Mouse (Mus musculus): Measurements from ENCODE around the gene Tubgcp6. TPM values are rescaled to one million over a fixed set of nuclear protein-coding genes. Genes with fewer than 3 reads are reported as not detected.
A peak's percentile ranks its signal among the peaks of the same experiment; 100 is the strongest.

Tubgcp6 gene
- polyA plus RNA-seq, 1 experiment from 2014 or later = 15.4 TPM

- Histone ChIP-seq H3K36me3 (no peaks in the 10 kb centered on the region), H3K4me3 (peak within 1 kb of the TSS; percentile 55), H3K9me3 (no peaks in the 10 kb centered on the region), H3K4me1 (peaks cover 21% of the 10 kb centered on the region), H3K27me3 (peaks cover 53% of the 10 kb centered on the region), H3K27ac (0 out of 2 replicates have a peak within 1 kb of the TSS, but pooled peaks have one; percentile 13), H3K4me2 (peak within 1 kb of the TSS; percentile 89), H3K9ac (peak within 1 kb of the TSS; percentile 43)
- ATAC-seq (ENCODE audit: borderline replicate concordance, extremely low read depth, low FRiP score, low TSS enrichment) = peak; percentile 61; the same call in 1 of the 2 replicates
- WGBS = under 1% methylated on average over 21 of the region's 21 CpGs
Observed at GRCm38 (mm10) chr15:89140659-89141252, 17.8 kb upstream of the Tubgcp6 start, which contains the start of gene Mapk12. Gene Mapk12, minus strand, starts transcription at chr15:89140703.

GRCm38 (mm10) chr15:89140048-89140658 is 17.2 kb upstream of the Tubgcp6 start:
- peaks cover 46% of the 10 kb centered on the region for H3K27me3 ChIP-seq
- peaks cover 21% of the 10 kb centered on the region for H3K4me1 ChIP-seq
- peak overlapping the region; percentile 55 for H3K4me3 ChIP-seq
- ATAC-seq (ENCODE audit: borderline replicate concordance, extremely low read depth, low FRiP score, low TSS enrichment) = peak; percentile 35; the same call in 1 of the 2 replicates
- under 1% methylated on average over 53 of the region's 53 CpGs for WGBS
- peak overlapping the region; percentile 89 for H3K4me2 ChIP-seq
- H3K36me3 ChIP-seq = no peaks in the 10 kb centered on the region
- H3K27ac ChIP-seq = 0 out of 2 replicates have a peak overlapping the region, but pooled peaks have one; percentile 13
- peak overlapping the region; percentile 43 for H3K9ac ChIP-seq
- H3K9me3 ChIP-seq = no peaks in the 10 kb centered on the region

DNA sequence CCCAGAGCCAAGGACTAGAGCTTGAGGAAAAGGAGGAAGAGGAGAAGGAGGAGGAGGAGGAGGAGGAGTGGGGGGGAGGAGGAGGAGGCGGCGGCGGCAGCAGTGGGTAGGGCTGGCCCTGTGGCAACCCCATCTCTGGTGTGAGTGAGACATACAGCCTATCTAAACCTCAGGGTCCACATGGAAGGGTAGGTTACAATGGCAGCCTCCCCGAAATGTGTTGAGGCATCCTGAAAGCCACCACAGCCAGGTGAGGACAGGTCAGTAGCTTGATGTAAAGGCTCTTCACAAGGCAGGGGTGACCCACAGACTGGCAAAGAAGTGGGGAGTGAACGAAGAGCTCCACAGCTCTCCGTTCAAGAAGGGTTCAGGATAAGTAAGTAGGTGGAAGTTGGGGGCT is 15.6 kb upstream of the Tubgcp6 start:
- Histone ChIP-seq H3K4me2 (no peak overlapping the region), H3K36me3 (no peaks in the 10 kb centered on the region), H3K9me3 (no peaks in the 10 kb centered on the region), H3K27ac (no peak overlapping the region), H3K27me3 (peaks cover 42% of the 10 kb centered on the region), H3K9ac (no peak overlapping the region), H3K4me3 (no peak overlapping the region), H3K4me1 (peaks cover 21% of the 10 kb centered on the region)
- 92% methylated on average over 6 of the region's 6 CpGs for WGBS
- no peak for ATAC-seq (ENCODE audit: borderline replicate concordance, extremely low read depth, low FRiP score, low TSS enrichment)

- Histone ChIP-seq H3K9me3 (no peaks in the 10 kb centered on the region), H3K27me3 (peaks cover 42% of the 10 kb centered on the region), H3K27ac (no peak overlapping the region), H3K4me1 (peaks cover 21% of the 10 kb centered on the region), H3K36me3 (no peaks in the 10 kb centered on the region), H3K9ac (no peak overlapping the region), H3K4me3 (no peak overlapping the region), H3K4me2 (no peak overlapping the region)
- 82% methylated on average over 7 of the region's 7 CpGs for WGBS
- ATAC-seq (ENCODE audit: borderline replicate concordance, extremely low read depth, low FRiP score, low TSS enrichment) = no peak
Observed at GRCm38 (mm10) chr15:89138046-89138405, 15.1 kb upstream of the Tubgcp6 start.

GRCm38 (mm10) chr15:89137378-89138045 is 14.6 kb upstream of the Tubgcp6 start:
- peaks cover 21% of the 10 kb centered on the region for H3K4me1 ChIP-seq
- WGBS = 67% methylated on average over 11 of the region's 11 CpGs
- no peak overlapping the region for H3K4me3 ChIP-seq
- peaks cover 39% of the 10 kb centered on the region for H3K27me3 ChIP-seq
- no peaks in the 10 kb centered on the region for H3K36me3 ChIP-seq
- no peak overlapping the region for H3K4me2 ChIP-seq
- no peak overlapping the region for H3K9ac ChIP-seq
- H3K27ac ChIP-seq = no peak overlapping the region
- ATAC-seq (ENCODE audit: borderline replicate concordance, extremely low read depth, low FRiP score, low TSS enrichment) = no peak
- H3K9me3 ChIP-seq = no peaks in the 10 kb centered on the region

DNA sequence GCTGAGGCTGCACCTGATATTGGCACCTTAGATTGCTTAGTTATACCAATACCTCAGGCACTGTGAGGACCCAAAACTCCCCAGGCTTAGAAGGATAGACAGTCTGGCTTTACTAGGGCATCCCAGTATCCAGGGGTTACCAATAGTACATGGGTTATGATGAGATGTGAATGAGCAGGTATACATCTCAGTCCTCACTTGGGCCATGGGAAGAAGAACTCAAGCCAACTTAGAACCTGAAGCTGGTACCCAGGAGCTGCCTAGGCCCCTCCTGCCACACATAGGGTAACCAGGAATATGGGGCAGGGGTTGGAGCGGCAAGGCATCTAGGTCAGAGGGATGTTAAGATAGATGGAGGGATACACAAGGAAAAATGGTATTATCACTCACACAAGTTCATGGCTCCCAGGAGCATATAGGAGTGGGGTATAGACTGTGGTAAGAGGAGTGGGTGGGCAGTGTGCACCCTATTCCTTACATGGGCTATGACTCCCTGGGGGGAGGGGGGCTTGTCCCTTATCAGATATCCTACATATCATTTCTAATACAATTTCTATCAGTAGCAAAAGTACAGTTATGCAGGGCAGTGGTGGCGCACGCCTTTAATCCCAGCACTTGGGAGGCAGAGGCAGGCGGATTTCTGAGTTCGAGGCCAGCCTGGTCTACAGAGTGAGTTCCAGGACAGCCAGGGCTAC is 13.7 kb upstream of the Tubgcp6 start:
- Histone ChIP-seq H3K4me1 (peaks cover 20% of the 10 kb centered on the region), H3K4me2 (no peak overlapping the region), H3K27ac (no peak overlapping the region), H3K4me3 (no peak overlapping the region), H3K9ac (no peak overlapping the region), H3K27me3 (peaks cover 32% of the 10 kb centered on the region), H3K9me3 (no peaks in the 10 kb centered on the region), H3K36me3 (no peaks in the 10 kb centered on the region)
- no peak for ATAC-seq (ENCODE audit: borderline replicate concordance, extremely low read depth, low FRiP score, low TSS enrichment)
- 92% methylated on average over 5 of the region's 5 CpGs for WGBS

DNA sequence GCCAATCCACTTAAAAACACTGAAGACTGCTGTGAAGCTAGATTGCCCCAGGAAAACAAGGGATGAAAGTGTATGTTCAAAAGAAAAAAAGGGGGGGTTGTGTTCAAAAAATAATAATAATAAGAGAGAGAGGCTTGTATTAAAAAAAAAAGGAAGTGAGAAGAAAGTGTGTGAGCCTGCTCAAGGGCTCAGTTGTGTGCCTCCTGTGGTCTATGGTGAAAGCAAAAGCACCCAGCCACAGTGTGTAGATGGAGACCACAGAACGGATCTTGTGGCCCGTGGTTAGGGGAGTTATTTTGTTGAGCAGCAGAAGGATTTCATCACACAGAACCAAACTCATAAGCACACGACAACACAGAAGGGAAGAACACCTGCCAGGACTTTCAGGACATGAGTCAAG is 8.4 kb upstream of the Tubgcp6 start:
- no peaks in the 10 kb centered on the region for H3K36me3 ChIP-seq
- H3K27ac ChIP-seq = no peak overlapping the region
- peaks cover 16% of the 10 kb centered on the region for H3K4me1 ChIP-seq
- H3K27me3 ChIP-seq = no peaks in the 10 kb centered on the region
- WGBS = 79% methylated on average over 3 of the region's 3 CpGs
- H3K9me3 ChIP-seq = no peaks in the 10 kb centered on the region
- H3K4me2 ChIP-seq = no peak overlapping the region
- no peak overlapping the region for H3K4me3 ChIP-seq
- H3K9ac ChIP-seq = no peak overlapping the region
- no peak for ATAC-seq (ENCODE audit: borderline replicate concordance, extremely low read depth, low FRiP score, low TSS enrichment)

DNA sequence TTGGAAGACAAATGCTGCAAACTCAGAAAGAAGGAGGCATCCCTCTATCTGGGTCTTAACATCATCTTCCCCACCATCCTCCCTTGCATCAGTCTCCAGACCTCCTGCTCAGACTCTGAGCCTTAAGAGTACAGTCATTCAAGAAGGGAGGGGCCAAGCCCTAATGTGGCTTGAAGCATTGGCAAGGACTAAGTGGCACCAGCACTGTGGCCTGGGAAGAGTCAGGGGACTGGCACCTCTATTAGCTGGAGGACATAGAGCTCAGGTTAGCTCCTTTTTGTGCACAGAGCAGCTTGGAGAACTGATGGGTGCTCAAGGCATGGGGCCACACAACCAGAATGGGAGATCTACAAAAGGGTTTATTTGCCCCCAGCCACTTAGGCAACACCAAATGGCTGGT is 7.3 kb upstream of the Tubgcp6 start:
- H3K4me2 ChIP-seq = no peak overlapping the region
- no peak for ATAC-seq (ENCODE audit: borderline replicate concordance, extremely low read depth, low FRiP score, low TSS enrichment)
- H3K4me1 ChIP-seq = peaks cover 16% of the 10 kb centered on the region
- no peak overlapping the region for H3K27ac ChIP-seq
- H3K9ac ChIP-seq = no peak overlapping the region
- no peaks in the 10 kb centered on the region for H3K9me3 ChIP-seq
- H3K36me3 ChIP-seq = 0 out of 2 replicates have a peak, but pooled peaks cover 1% of the 10 kb centered on the region
- H3K4me3 ChIP-seq = no peak overlapping the region
- no peaks in the 10 kb centered on the region for H3K27me3 ChIP-seq

DNA sequence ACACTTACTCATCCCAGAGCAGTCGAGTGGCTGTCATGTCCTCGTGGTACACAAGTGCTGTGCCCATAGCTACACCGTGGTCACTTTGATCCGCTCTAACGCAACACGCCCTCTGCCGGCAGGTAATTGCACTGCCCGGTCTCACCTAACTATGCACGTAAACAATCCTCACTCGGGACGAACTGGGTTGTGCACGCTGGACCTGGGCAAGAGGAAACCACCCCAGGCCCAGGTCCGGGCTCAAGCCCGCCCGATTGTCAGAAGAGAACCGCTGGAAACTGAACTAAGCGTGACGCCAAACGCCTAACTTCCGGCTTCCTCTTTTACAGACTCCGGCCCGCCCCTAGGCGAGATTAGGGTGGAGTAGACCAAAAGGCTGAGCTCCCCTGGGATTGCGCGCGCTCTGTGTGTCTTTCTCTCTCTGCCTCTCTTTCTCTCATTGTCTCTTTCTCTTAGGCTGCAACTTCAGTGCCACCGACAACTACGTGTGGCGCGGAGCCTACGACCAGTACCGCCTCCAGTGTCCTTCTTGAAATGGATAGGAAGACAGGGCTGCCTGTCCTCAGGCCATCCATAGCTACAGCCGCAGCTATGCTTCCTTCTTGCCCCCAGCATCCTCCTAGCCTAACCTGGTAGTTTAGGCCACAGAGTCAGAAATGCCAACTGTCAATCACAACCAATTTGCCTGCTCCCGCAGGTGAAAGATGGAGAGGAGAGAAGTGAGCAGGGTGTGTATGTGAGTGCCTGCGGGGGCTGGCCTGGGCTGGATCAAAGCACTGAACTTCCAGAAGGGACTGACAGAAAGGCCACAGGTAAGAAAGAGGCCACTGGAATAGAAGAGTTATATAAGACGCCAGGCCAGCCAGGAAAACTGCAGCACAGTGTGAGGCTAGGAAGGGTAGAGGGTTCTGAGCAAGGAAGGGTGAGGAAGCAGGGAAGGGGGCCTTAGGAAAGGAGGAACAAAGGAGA is 5.8 kb upstream of the Tubgcp6 start, which contains the start of gene Hdac10:
Hdac10 (minus strand) TSS at position 319 of the 969 bp plus-strand sequence.
- Histone ChIP-seq H3K27ac (peak within 1 kb of the TSS; percentile 84), H3K4me3 (peak within 1 kb of the TSS; percentile 73), H3K27me3 (no peaks in the 10 kb centered on the region), H3K4me1 (peaks cover 21% of the 10 kb centered on the region), H3K9me3 (no peaks in the 10 kb centered on the region), H3K36me3 (0 out of 2 replicates have a peak, but pooled peaks cover 3% of the 10 kb centered on the region), H3K4me2 (peak within 1 kb of the TSS; percentile 93), H3K9ac (peak within 1 kb of the TSS; percentile 74)
- WGBS = 4% methylated on average over 36 of the region's 36 CpGs
- ATAC-seq (ENCODE audit: borderline replicate concordance, extremely low read depth, low FRiP score, low TSS enrichment) = peak; percentile 84

DNA sequence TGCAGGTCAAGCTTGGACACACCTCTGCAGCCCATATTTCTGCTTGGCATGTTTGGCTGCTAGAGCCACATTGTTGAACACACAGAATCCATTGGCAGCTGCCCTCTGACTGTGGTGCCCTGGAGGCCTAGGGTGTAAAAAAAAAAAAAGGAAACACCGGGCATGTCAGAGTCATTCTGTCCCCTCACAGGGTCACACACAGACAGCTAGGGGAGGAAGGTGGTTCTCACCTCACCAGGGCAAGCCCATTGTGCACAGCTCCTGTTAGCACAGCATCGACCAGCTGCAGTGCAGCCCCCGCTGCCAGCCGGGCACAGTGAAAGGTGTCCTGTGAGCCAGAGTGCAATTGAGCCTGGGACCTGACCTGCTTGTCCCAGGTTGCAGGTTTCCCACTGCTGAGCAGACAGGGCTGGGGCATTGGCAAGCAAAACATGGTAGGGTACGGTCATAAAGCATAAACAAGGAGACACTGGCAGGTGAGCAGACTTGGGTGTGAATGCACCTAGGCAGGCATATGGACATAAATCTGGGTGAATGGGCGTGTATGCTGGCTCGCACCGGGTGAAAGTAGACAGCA is 4.5 kb upstream of the Tubgcp6 start:
- Histone ChIP-seq H3K27me3 (no peaks in the 10 kb centered on the region), H3K4me3 (peak overlapping the region; percentile 73), H3K9ac (peak overlapping the region; percentile 74), H3K9me3 (no peaks in the 10 kb centered on the region), H3K27ac (no peak overlapping the region), H3K4me1 (peaks cover 26% of the 10 kb centered on the region), H3K36me3 (0 out of 2 replicates have a peak, but pooled peaks cover 3% of the 10 kb centered on the region), H3K4me2 (peak overlapping the region; percentile 93)
- no peak for ATAC-seq (ENCODE audit: borderline replicate concordance, extremely low read depth, low FRiP score, low TSS enrichment)
- WGBS = 76% methylated on average over 8 of the region's 8 CpGs

Measured in lung, embryonic 15.5 days (tissue).